Mouse (Mus musculus): ENCODE measurements at regions not wholly inside any gene's neighbourhood (a gene's known extent, or its start where the extent isn't known, plus 50 kb on each side); places are given as distances from the start of the nearest gene placed in this dataset.

DNA sequence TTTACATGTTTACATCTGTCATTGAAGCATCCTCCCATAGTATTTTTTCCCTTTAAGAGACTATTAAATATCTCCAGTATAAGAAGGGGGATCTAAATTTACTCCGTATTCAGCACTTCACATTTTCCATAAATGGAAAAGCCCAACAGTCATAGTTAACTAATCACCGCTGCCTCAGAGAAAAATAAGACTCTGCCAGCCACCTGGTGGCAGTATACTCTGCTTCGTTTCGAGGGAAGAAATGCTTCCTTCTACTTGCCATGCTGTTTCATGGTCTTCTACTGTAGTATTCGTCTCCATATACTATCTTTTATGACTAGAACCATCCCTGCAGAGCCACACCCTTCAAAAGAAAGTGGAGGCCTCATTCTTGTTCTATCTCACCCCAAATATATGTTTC lies 52.0 kb upstream of the Tro start:
- DNase-seq = peak; percentile 13
